Mouse (Mus musculus) adrenal gland, adult 8-10 months (tissue): ENCODE data around the gene CT030661.1. TPM values are rescaled to one million over a fixed set of nuclear protein-coding genes. Genes with fewer than 3 reads are reported as not detected.
"Not testable (repeated sequence)": the region's sequence is repeated elsewhere in the genome, so short reads cannot be mapped to it uniquely, and the experiment has no call there.

Experiments
- DNase-seq: peaks from one replicate; pipeline ENCODE4 v3.0.0; 2022
- total RNA-seq, 4 experiments: library from RNA; stranded (reverse); gene quantifications; 2 replicates each; pipeline ENCODE4 v1.2.4; 2022

The CT030661.1 gene
- total RNA-seq, result 10 to 100 TPM in 3 of 4 experiments, 1 to 10 TPM in 1; 8.4 to 12.8 (median 10.5) TPM

DNA sequence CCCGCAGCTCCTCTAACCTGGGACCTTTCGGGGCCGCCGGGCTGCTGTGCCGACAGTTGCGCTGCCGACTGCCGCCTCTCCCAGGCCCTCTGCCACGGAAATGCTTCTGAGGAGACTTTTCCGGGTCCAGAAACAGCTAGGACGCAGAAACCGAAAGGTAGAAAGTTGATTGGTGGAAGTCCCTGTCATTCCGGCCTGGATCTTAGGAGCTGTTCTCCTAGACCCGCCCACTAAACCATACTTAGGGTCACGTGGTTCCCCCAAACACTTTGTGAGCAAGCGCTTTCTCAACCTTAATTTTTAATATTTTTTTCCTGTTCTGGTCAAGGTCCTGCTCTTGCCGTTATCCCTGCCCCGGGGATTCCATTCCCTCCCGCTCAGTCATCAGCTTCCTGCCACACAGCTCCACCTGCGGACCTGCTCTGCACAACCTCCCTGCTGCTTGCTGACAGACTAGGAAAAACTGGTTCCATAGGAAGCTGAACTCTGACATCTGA, at the start of gene CT030661.1:
Gene CT030661.1 (minus strand): TSS at position 108 of the 497 bp plus-strand sequence.
- DNase-seq, result peak; percentile 90

DNA sequence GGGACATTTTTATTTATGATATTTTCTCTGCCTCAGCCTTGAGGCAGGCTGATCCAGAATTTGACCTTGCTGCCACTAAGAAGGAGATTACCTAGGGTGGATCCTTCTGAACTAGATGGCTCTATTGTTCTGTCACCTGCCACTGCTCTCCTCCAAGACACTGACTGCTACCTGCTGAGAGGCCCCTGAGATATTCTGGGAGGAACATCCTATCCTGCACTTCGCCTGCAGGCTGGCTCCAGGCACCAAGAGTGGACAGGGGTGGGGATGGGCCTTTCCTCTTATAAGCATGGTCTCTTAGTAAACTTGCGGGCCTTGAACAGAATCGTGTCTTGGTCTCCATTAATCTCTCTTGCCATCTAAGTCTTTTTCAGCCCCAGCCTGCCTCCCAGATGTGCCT, 49.3 kb upstream of the CT030661.1 start:
- no peak for DNase-seq

DNA sequence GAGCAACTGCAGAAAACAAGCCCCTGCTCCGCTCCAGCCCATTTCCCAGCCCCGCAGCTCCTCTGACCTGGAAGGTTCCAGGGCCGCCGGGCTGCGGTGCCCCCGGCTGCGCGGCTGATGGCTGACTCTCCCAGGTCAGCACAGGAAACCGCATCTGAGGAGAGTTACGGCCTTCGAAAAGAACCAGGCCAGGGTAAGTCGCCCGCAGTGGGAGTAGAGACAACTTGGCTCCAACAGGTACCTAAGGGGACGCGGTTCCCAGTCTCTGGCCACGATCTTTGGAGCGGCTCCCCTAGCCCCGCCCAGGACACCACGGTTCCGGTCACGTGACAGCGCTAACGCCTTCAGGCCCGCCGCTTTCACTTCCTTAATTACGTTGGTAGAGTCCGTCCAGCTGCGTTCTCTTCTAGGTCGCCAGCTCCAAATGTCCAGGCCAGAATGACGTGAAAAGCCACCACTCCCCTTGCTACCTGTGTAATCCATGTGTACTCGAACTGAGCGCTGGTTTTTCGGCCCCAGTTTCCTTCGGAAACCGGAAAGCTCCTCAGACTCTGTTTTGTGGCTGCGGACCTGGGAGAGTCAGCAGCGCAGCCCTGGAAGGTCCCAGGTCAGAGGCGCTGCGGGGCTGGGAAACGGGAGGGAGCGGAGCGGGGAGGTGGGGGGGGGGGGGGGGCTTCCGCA, 46.6 kb upstream of the CT030661.1 start, which contains the start of the genes Zfp944 and Zfp758:
Gene Zfp944 (minus strand): TSS at position 300 of the 681 bp plus-strand sequence.
Gene Zfp758 (plus strand): TSS at position 353 of the 681 bp plus-strand sequence.
- DNase-seq, result peak; percentile 44

DNA sequence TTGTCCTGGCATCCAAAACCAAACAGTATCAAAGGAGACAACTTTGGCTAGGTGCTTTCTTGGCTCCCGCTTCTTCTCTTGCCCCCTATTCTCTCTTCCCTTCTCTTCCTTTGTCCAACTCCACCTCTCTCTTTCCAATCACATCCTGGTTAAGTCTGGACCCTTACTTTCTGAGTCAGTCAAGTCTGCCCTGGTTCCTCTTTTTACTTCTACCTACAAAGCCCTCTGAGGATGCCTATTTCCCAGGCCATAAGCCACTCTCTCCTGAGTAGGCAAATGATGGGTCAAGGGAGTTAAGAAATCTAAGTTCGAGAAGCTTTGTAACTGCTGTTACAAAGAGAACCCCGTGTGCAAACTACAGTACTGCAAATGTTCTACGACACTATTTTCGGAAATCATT, 45.9 kb upstream of the CT030661.1 start:
- DNase-seq, result no peak

DNA sequence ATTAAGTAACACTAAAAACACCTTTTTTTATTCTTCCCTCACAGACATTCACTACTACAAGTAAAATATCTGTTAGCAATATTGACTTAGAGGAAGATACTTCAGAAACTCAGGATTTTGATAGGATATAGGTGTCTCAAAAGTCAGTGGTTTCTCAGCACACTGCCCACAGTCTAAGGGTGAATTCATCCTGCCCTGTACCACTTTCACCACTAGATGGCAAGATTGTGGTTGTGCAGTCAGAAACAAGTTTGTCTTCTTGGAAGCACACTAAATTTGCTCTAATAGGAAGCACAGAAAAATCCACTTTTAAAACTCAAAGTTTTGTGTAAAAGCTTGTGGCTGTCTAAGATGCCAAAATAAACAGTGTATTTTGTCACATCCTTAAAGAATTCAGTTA, 38.2 kb upstream of the CT030661.1 start:
- no peak for DNase-seq

DNA sequence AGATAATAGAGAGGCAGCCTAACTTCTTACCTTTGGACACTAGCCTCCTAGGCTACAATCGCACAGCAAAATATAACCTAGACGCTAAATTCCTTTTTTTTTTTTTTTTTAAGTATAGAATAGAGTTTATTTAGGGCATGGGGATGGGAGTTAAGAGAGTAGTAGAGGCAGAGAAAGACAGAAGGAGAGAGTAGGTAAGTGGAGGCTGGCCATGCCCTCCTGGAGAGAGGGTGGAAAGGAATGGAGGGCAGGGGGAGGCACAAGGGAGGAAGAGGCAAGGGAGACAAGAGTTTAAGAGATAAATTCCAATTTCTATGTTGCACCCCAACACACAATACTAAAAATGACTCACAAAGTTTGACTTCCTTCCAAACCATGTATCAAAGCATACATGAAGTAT, 610 bp upstream of the CT030661.1 start:
- not testable (repeated sequence) for DNase-seq

DNA sequence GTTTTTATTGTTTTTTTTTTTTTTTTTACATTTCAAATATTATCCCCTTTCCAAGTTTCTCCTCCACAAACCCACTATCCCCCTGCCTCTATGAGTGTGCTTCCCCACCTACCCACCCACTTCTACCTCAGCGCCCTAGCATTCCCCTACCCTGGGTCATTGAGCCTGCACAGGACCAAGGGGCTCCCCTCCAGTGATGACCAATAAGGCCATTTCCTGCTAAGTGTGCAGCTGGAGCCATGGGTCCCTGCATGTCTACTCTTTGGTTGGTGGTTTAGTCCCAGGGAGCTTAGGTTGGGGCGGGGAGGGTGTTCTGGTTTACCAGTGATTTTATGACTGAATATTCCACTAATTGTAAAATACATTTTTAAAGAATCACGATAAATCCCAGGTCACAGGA, 418 bp downstream of the CT030661.1 start:
- DNase-seq, result not testable (repeated sequence)

Other genes with a start within 250 kb of the CT030661.1 start
- gene Zfp947, start 148.6 kb downstream of the CT030661.1 start, total RNA-seq, result 1 to 10 TPM; 1.3 to 3.1 (median 2.2) TPM
- gene Zfp994, start 89.2 kb downstream of the CT030661.1 start, total RNA-seq, result 1 to 10 TPM; 3.9 to 5.9 (median 5.7) TPM
- gene Zfp944, start 46.6 kb upstream of the CT030661.1 start, total RNA-seq, result 10 to 100 TPM in 1 of 4 experiments, 1 to 10 TPM in 3; 6.4 to 10.1 (median 8.2) TPM
- 10 to 100 TPM in 2 of 4 experiments, 1 to 10 TPM in 2; 9.2 to 10.8 (median 10.1) TPM for gene Zfp758, start 46.6 kb upstream of the CT030661.1 start, total RNA-seq
- gene Zfp946, start 109.4 kb upstream of the CT030661.1 start, total RNA-seq, result 10 to 100 TPM in 2 of 4 experiments, 1 to 10 TPM in 2; 6.4 to 11.2 (median 9.5) TPM